Mouse (Mus musculus): Measurements from ENCODE around the gene Scaf11. TPM values are rescaled to one million over a fixed set of nuclear protein-coding genes. Genes with fewer than 3 reads are reported as not detected.

Scaf11 gene
- polyA plus RNA-seq, 1 experiment from 2014 or later, result 106 TPM

- WGBS, result 96% methylated on average over 2 of the region's 2 CpGs
- Histone ChIP-seq H3K4me3 (no peak overlapping the region), H3K4me1 (no peaks in the 10 kb centered on the region), H3K36me3 (replicated peaks) (peaks cover 97% of the 10 kb centered on the region), H3K27me3 (ENCODE audit: poor library complexity, severe bottlenecking) (no peaks in the 10 kb centered on the region), H3K9me3 (no peaks in the 10 kb centered on the region), H3K27ac (no peak overlapping the region)
- DNase-seq (ENCODE audit: extremely low spot score, low spot score), result no peak
Measured at GRCm38 (mm10) chr15:96376214-96376613, 84.4 kb downstream of the Scaf11 start.

GRCm38 (mm10) chr15:96373161-96373560, 87.5 kb downstream of the Scaf11 start:
- no peaks in the 10 kb centered on the region for H3K4me1 ChIP-seq
- no peak overlapping the region for H3K4me3 ChIP-seq
- WGBS, result 86% methylated on average over 5 of the region's 5 CpGs
- H3K36me3 ChIP-seq (replicated peaks), result peaks cover 100% of the 10 kb centered on the region
- no peak for DNase-seq (ENCODE audit: extremely low spot score, low spot score)
- H3K27me3 ChIP-seq (ENCODE audit: poor library complexity, severe bottlenecking), result no peaks in the 10 kb centered on the region
- no peaks in the 10 kb centered on the region for H3K9me3 ChIP-seq
- no peak overlapping the region for H3K27ac ChIP-seq

- Histone ChIP-seq H3K36me3 (replicated peaks) (peaks cover 100% of the 10 kb centered on the region), H3K4me1 (no peaks in the 10 kb centered on the region), H3K27me3 (ENCODE audit: poor library complexity, severe bottlenecking) (no peaks in the 10 kb centered on the region), H3K9me3 (no peaks in the 10 kb centered on the region), H3K27ac (no peak overlapping the region), H3K4me3 (no peak overlapping the region)
- WGBS, result 95% methylated on average over 6 of the region's 6 CpGs
- no peak for DNase-seq (ENCODE audit: extremely low spot score, low spot score)
Measured at GRCm38 (mm10) chr15:96372628-96373027, 88.0 kb downstream of the Scaf11 start.

GRCm38 (mm10) chr15:96371311-96371710, 89.3 kb downstream of the Scaf11 start:
- H3K27ac ChIP-seq, result no peak overlapping the region
- H3K27me3 ChIP-seq (ENCODE audit: poor library complexity, severe bottlenecking), result no peaks in the 10 kb centered on the region
- DNase-seq (ENCODE audit: extremely low spot score, low spot score), result no peak
- no peaks in the 10 kb centered on the region for H3K4me1 ChIP-seq
- 97% methylated on average over 18 of the region's 18 CpGs for WGBS
- H3K4me3 ChIP-seq, result no peak overlapping the region
- no peaks in the 10 kb centered on the region for H3K9me3 ChIP-seq
- peaks cover 99% of the 10 kb centered on the region for H3K36me3 ChIP-seq (replicated peaks)

- H3K4me3 ChIP-seq, result no peak overlapping the region
- no peak for DNase-seq (ENCODE audit: extremely low spot score, low spot score)
- peaks cover 99% of the 10 kb centered on the region for H3K36me3 ChIP-seq (replicated peaks)
- WGBS, result 92% methylated on average over 11 of the region's 11 CpGs
- H3K4me1 ChIP-seq, result no peaks in the 10 kb centered on the region
- H3K9me3 ChIP-seq, result no peaks in the 10 kb centered on the region
- H3K27me3 ChIP-seq (ENCODE audit: poor library complexity, severe bottlenecking), result no peaks in the 10 kb centered on the region
- no peak overlapping the region for H3K27ac ChIP-seq
Measured at GRCm38 (mm10) chr15:96366176-96366963, 94.3 kb downstream of the Scaf11 start.

GRCm38 (mm10) chr15:96365351-96365750, 95.3 kb downstream of the Scaf11 start:
- no peaks in the 10 kb centered on the region for H3K9me3 ChIP-seq
- H3K27ac ChIP-seq, result no peak overlapping the region
- H3K4me1 ChIP-seq, result no peaks in the 10 kb centered on the region
- H3K27me3 ChIP-seq (ENCODE audit: poor library complexity, severe bottlenecking), result no peaks in the 10 kb centered on the region
- 87% methylated on average over 3 of the region's 3 CpGs for WGBS
- H3K4me3 ChIP-seq, result no peak overlapping the region
- no peak for DNase-seq (ENCODE audit: extremely low spot score, low spot score)
- peaks cover 99% of the 10 kb centered on the region for H3K36me3 ChIP-seq (replicated peaks)

Small RNA genes lying within 50 kb of the gene (microRNA-seq; reads per million reads assigned to microRNA genes)
- gene Gm25397, result not detected

Other genes with a start within 250 kb of the Scaf11 start
- gene Arid2, start 173.3 kb downstream of the Scaf11 start, polyA plus RNA-seq (2016; fragmentation: Nextera tagmentation; extraction: Ambion mirVana), result 28.7 and 29.0 TPM in 2 replicates
- gene Slc38a1, start 182.1 kb upstream of the Scaf11 start, polyA plus RNA-seq (2016; fragmentation: Nextera tagmentation; extraction: Ambion mirVana), result 127 and 138 TPM in 2 replicates
- 151 and 159 TPM in 2 replicates for gene Slc38a2, start 238.9 kb upstream of the Scaf11 start, polyA plus RNA-seq (2016; fragmentation: Nextera tagmentation; extraction: Ambion mirVana)